Mouse (Mus musculus) heart, postnatal 0 days (tissue): Measurements from ENCODE around the gene Disp1. TPM values are rescaled to one million over a fixed set of nuclear protein-coding genes. Genes with fewer than 3 reads are reported as not detected.

ENCODE experiments used
- ATAC-seq: fragments of 200-750 bp; cut with Nextera tagmentation; 2 replicates; pipeline ENCODE4 v1.8.0; 2017; ENCODE audit warnings: low read depth, moderate number of reproducible peaks, moderate library complexity; ENCODE audit not compliant: insufficient read depth
- DNase-seq: peaks from one replicate; pipeline ENCODE4 v3.0.0-alpha.2; 2016; ENCODE audit warnings: low spot score
- H3K27ac ChIP-seq: fragments of 300-500 bp; sonication (generic); 2 replicates; pipeline ENCODE4 v1.5.1; 2014; ENCODE audit warnings: low read depth, mild to moderate bottlenecking
- H3K27me3 ChIP-seq: fragments of 300-500 bp; sonication (generic); 2 replicates; pipeline ENCODE4 v1.6.1; 2014; ENCODE audit warnings: low read length, mixed read lengths; ENCODE audit not compliant: control insufficient read depth, insufficient read depth
- H3K36me3 ChIP-seq: fragments of 300-500 bp; sonication (generic); replicated peaks from 2 replicates; pipeline ENCODE4 v1.6.1; 2014; ENCODE audit warnings: low read length, mixed read lengths; ENCODE audit not compliant: control insufficient read depth, insufficient read depth
- H3K4me1 ChIP-seq: fragments of 300-500 bp; sonication (generic); 2 replicates; pipeline ENCODE4 v1.6.1; 2014; ENCODE audit warnings: antibody characterized with exemption; ENCODE audit not compliant: control insufficient read depth, insufficient read depth
- H3K4me2 ChIP-seq: fragments of 300-500 bp; sonication (generic); 2 replicates; pipeline ENCODE4 v1.6.1; 2014; ENCODE audit warnings: low read depth, mild to moderate bottlenecking, low read length, moderate library complexity
- H3K4me3 ChIP-seq: fragments of 300-500 bp; sonication (generic); 2 replicates; pipeline ENCODE4 v1.5.1; 2014; ENCODE audit warnings: low read depth, low read length
- H3K9ac ChIP-seq: fragments of 300-500 bp; sonication (generic); replicated peaks from 2 replicates; pipeline ENCODE4 v1.6.1; 2014; ENCODE audit warnings: low read depth, low read length, mixed read lengths
- H3K9me3 ChIP-seq: fragments of 300-500 bp; sonication (generic); replicated peaks from 2 replicates; pipeline ENCODE4 v1.6.1; 2016; ENCODE audit warnings: low read length; ENCODE audit not compliant: control insufficient read depth
- CTCF ChIP-seq: IDR thresholded peaks from 2 replicates; pipeline ENCODE4 v1.5.1; 2016; ENCODE audit warnings: antibody characterized with exemption, control low read depth, low read depth
- EP300 ChIP-seq: IDR thresholded peaks from 2 replicates; pipeline ENCODE4 v1.6.1; 2016; ENCODE audit warnings: antibody characterized with exemption, low read depth
- WGBS: fragments of 180-500 bp; shearing (Covaris S2); extraction: QIAGEN DNeasy Blood & Tissue Kit; methylation state at CpG from one replicate; pipeline ENCODE4 v1.1.7; 2014; 5-methylcytosine and 5-hydroxymethylcytosine counted together
- polyA plus RNA-seq: library from polyadenylated mRNA; unstranded; fragments of >200 nt; fragmentation: Nextera tagmentation; extraction: Ambion mirVana; gene quantifications from 2 replicates; pipeline ENCODE4 v1.2.1, GENCODE M21; 2015
- total RNA-seq: library from RNA; depleted of rRNA; stranded (reverse); fragments of >200 nt; gene quantifications from 2 replicates; pipeline ENCODE4 v1.2.3, GENCODE M21; 2014; ENCODE audit warnings: low replicate concordance

The Disp1 gene
- total and polyA plus RNA-seq, 2 experiments from 2014 or later, result 5.8 to 8.1 TPM

- H3K27me3 ChIP-seq, result no peaks in the 10 kb centered on the region
- no peaks in the 10 kb centered on the region for H3K36me3 ChIP-seq
- WGBS, result 33% methylated on average over 9 of the region's 9 CpGs
- ATAC-seq (no peak), DNase-seq (no peak)
- no peak for TF ChIP-seq CTCF
- TF ChIP-seq EP300, result no peak
- no peak overlapping the region for H3K27ac ChIP-seq
- H3K9me3 ChIP-seq, result no peaks in the 10 kb centered on the region
- H3K4me3 ChIP-seq, result peak overlapping the region; percentile 33
- H3K4me2 ChIP-seq, result peak overlapping the region; percentile 50
- H3K9ac ChIP-seq, result peak overlapping the region; percentile 50; the same call in 1 of the 2 replicates
- H3K4me1 ChIP-seq, result 0 out of 2 replicates have a peak, but pooled peaks cover 11% of the 10 kb centered on the region
These were observed 74.5 kb downstream of the Disp1 start for GRCm38 (mm10) chr1:183146795-183147194.

DNA sequence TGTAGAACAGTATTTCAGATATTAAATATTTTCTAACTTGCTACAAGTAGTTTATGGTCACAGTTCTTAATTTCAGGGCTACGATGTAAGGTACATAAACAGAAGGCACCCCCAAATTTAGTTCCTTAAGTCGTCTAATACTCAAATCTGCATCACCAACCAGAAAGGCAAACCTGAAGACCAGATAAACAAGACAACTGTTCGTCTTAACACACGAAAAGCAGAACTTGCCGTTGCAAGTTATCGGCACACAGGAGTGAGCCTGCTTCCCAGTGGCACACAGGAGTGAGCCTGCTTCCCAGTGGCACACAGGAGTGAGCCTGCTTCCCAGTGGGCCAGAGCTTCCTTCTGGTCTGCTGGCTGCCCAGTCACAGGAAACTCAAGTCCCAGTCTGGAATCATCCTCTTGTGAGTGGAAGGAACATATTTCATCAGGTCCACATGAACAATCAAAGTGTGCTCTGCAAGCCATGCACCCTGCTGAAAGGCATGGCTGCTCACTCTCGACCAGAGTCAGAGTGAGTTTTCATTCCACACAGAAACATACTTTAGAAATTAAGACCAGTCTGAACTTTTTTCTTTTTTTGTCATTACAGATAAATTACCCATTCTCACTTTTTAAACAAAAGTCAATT, 75.1 kb downstream of the Disp1 start:
- H3K9ac ChIP-seq, result peak overlapping the region; percentile 50; the same call in 1 of the 2 replicates
- WGBS, result 63% methylated on average over 7 of the region's 7 CpGs

DNA sequence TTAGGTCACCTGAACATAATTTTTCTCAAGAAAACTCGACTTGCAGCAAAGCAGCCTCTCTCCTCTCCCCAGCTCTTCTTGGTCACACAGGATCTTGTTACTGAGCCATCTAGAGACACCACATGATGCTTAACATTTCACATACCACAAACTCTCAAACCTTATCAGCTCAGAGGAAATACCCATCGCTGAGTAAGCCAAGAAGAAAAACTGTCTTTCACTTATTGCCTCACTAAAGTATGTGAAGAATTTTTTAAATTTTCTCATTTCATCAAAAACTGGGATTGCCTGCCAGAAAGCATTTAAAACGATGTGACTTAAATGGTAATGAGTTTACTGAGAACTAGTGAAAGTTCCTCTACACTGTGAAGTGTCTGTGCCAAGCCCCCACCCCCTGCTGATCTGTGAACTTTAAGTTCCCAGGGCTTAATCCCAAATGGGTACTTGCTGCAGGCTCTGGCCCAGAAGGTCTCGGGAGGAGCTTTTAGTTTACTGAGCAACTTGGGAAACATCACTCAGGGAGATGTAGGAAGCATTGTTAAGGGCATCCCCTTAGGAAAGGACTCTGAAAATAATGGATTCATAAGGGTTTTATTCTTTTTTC, 76.6 kb downstream of the Disp1 start:
- Histone ChIP-seq H3K27ac (no peak overlapping the region), H3K27me3 (no peaks in the 10 kb centered on the region), H3K9me3 (no peaks in the 10 kb centered on the region), H3K4me2 (no peak overlapping the region), H3K36me3 (no peaks in the 10 kb centered on the region), H3K4me3 (no peak overlapping the region), H3K9ac (no peak overlapping the region), H3K4me1 (0 out of 2 replicates have a peak, but pooled peaks cover 11% of the 10 kb centered on the region)
- TF ChIP-seq CTCF (no peak), EP300 (no peak)
- no peak for ATAC-seq
- 22% methylated on average over 4 of the region's 4 CpGs for WGBS
- DNase-seq, result no peak

More for the DNA sequence above, 75.1 kb downstream of the Disp1 start:
- H3K27ac ChIP-seq, result no peak overlapping the region
- TF ChIP-seq EP300 (no peak), CTCF (no peak)
- ATAC-seq (no peak), DNase-seq (no peak)
- H3K4me3 ChIP-seq, result no peak overlapping the region
- H3K27me3 ChIP-seq, result no peaks in the 10 kb centered on the region
- no peaks in the 10 kb centered on the region for H3K9me3 ChIP-seq
- 0 out of 2 replicates have a peak, but pooled peaks cover 11% of the 10 kb centered on the region for H3K4me1 ChIP-seq
- H3K4me2 ChIP-seq, result peak overlapping the region; percentile 50
- no peaks in the 10 kb centered on the region for H3K36me3 ChIP-seq

GRCm38 (mm10) chr1:183143246-183143645, 78.1 kb downstream of the Disp1 start:
- TF ChIP-seq EP300, result no peak
- TF ChIP-seq CTCF, result no peak
- H3K36me3 ChIP-seq, result no peaks in the 10 kb centered on the region
- H3K9me3 ChIP-seq, result no peaks in the 10 kb centered on the region
- ATAC-seq, result no peak
- no peak overlapping the region for H3K4me2 ChIP-seq
- 0 out of 2 replicates have a peak, but pooled peaks cover 8% of the 10 kb centered on the region for H3K4me1 ChIP-seq
- H3K27me3 ChIP-seq, result no peaks in the 10 kb centered on the region
- no peak overlapping the region for H3K27ac ChIP-seq
- DNase-seq, result no peak
- 80% methylated on average over 7 of the region's 7 CpGs for WGBS
- H3K4me3 ChIP-seq, result no peak overlapping the region
- H3K9ac ChIP-seq, result no peak overlapping the region

- Histone ChIP-seq H3K27ac (no peak overlapping the region), H3K4me3 (no peak overlapping the region), H3K4me1 (0 out of 2 replicates have a peak, but pooled peaks cover 8% of the 10 kb centered on the region), H3K9ac (no peak overlapping the region), H3K4me2 (no peak overlapping the region), H3K36me3 (no peaks in the 10 kb centered on the region), H3K27me3 (no peaks in the 10 kb centered on the region), H3K9me3 (no peaks in the 10 kb centered on the region)
- DNase-seq (no peak), ATAC-seq (no peak)
- 73% methylated on average over 5 of the region's 5 CpGs for WGBS
- TF ChIP-seq EP300 (no peak), CTCF (no peak)
These were observed 78.8 kb downstream of the Disp1 start for GRCm38 (mm10) chr1:183142566-183142965.
